Mouse (Mus musculus) erythroblast, embryonic 14.5 days (primary cell): ENCODE data around the gene Tenm4.

ENCODE experiments used
- GATA1 ChIP-seq: IDR thresholded peaks from 2 replicates; pipeline ENCODE4 v1.6.1; 2012; ENCODE audit warnings: low read length, inconsistent platforms, mixed read lengths
- TAL1 ChIP-seq: IDR thresholded peaks from 3 replicates; pipeline ENCODE4 v1.6.1; 2012; ENCODE audit warnings: low read length, inconsistent platforms, mixed read lengths

DNA sequence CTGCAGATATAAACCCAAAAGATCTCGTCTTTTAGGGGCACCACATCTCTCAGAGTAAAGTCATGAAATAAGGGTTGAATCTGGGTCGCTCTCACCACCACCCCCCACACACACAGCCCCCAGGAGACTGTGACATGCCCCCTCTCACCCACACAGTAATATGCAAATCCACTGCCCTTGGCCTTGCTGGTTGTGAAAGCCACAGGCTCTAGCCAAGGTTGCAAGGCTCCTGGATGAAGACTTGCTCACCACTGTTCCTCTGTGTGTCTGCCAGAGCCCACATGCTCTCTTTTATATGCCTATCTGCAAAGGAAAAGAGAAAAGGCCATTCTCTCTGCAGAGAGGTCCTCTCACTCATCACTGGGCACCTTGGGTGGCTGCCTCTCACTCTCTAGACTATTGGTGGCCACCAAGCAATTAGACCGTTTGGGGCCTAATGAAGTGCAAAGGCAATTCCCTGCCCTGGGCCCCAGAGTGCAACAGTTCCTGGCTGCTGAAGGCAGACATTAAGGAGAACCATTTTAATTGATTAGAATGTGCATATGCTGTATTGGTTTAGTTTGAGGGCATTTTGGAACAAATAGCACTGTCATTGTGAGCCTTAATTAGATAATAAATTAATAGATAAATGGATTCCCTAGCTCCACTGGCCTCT, 433.2 kb downstream of the Tenm4 start:
- no peak for TF ChIP-seq TAL1
- no peak for TF ChIP-seq GATA1
